Mouse (Mus musculus): ENCODE results near the gene Dtx4. TPM values are rescaled to one million over a fixed set of nuclear protein-coding genes. Genes with fewer than 3 reads are reported as not detected.

Gene Dtx4
- total RNA-seq, 2 experiments from 2014 or later = 47.3 to 48.3 TPM

DNA sequence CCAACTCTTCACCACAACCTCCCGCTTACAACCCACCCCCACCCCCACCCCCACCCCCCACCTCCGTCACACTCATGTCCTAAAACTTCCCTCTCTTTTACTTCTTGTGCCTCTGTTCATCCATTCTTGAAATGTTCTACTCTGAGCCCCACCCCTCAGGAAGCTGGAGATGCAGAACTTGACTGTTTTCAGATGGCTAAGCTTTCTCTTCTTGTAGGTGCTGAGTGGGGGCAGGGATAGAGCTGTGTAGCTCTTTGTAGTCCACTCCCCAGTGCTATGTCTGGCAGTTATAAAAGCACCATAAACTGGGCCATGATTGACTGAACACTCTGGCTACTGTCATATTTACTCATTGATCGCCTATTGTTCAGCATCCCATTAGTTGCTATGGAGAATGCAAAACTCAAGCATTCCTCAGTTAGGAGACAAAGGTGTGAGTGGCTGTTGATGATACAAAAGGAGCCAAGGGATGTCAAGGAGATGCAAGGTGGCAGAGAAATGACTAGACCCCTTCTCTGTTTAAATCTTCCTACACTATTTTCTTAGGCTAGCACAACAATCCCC, 6.2 kb downstream of the Dtx4 start:
- ATAC-seq (replicated peaks; ENCODE audit: poor library complexity, severe bottlenecking) = 0 out of 2 replicates have a peak, but pooled peaks have one; percentile 4

DNA sequence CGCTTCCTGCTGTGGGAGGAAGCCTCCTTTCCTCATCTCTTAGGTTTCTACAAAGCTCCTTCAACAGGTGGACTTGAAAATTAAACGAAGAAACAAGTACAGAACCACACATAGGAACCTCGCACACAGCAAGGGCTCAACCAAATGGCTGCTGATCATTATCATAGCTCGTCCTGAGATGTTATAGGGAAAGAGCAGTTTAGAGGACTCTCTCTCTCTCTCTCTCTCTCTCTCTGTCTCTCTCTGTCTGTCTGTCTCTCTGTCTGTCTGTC, 7.1 kb downstream of the Dtx4 start:
- ATAC-seq (replicated peaks; ENCODE audit: poor library complexity, severe bottlenecking) = no peak

DNA sequence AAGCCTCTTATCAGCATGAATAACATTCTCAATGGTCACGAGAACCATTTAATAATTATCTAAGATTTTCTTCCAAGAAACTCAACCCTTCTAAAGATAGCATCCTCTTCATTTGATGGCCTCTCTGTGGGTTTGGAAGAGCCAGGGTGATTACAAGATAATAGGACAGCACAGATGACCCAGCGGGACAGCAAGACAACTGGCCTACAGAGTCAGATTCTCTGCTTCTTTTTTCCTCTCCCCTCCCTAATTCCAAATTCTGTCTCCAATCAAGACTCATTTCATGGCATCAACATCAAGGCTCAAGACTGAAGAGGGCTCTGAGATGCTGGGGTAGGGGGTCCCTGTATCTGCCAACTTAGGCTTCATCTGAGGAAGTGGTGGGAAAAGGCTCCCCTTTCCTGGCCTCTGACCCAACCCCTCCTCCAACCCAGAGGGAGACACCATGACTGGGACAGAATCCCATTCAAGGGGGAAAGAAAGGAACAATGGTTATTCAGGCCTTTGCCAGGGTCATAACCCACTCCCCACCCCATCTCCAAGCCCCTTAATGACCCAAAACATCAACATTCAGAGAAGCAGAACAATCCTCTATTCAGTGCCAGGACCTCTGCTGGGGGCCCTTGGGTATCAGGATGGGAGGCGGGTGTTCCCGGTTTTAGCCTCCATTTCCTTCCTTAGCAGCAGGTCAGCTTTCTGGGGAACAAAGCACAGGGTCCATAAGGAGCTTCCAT, 7.6 kb downstream of the Dtx4 start:
- ATAC-seq (replicated peaks; ENCODE audit: poor library complexity, severe bottlenecking) = no peak

DNA sequence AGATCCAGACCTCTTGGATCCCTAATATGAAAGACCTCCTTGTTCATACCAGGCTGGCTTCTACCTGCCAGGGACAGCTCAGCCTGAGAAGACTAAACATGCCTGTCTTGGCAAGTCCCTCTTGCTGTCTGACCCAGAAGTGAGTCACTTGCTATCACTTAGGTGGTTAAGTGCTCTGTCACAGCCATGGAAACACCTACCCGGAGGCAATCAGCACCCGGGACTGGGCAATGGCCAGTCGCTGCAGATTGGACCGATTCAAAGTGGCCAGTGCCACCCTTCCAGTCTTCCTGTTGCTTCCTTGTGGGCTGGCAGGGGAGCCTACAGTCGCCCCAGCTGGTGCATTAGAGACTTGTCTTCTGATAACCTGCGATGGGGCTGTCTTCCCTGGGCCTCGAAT, 9.6 kb downstream of the Dtx4 start:
- ATAC-seq (replicated peaks; ENCODE audit: poor library complexity, severe bottlenecking) = no peak

DNA sequence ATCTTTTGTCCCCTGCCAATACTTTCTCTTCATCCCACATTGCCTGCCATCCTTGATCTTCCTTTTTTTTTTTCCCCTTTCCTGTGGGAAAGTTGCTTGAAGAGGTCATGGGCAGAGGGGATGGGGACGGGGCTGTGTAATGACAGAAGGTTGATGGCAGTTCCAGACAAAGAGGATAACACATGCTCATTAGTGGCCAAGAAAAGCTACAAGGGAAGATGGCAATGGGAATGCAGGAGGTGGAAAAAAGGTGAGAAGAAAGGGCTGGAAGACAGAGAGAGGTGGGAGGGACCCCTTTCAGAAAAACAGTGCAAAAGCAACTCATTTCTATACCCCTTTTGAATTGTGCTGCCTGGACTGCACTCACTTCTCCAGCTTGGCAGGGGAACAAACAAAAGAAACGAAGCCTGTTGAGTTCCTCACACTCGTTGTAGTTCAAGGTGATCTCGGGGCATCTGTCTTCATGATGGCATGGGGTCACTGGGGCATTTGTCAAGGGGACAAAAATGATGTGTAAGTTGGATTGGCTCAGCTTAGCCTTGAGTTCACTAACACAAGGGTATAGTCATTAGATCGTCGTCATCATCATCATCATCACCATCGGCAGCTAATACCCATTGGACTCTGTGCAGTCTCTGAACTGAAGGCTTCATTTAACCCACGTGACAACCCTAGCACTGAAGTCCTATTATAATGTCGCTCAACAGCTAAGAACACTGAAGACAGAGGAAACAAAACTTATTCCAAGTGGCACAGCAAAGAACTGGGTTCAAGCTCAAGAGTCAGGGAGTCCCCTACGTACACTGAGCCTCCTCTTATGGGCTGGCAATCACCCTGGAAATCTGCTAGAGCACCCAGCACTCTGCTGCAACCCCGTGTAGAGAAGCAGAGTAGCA, 11.3 kb downstream of the Dtx4 start:
- no peak for ATAC-seq (replicated peaks; ENCODE audit: poor library complexity, severe bottlenecking)

DNA sequence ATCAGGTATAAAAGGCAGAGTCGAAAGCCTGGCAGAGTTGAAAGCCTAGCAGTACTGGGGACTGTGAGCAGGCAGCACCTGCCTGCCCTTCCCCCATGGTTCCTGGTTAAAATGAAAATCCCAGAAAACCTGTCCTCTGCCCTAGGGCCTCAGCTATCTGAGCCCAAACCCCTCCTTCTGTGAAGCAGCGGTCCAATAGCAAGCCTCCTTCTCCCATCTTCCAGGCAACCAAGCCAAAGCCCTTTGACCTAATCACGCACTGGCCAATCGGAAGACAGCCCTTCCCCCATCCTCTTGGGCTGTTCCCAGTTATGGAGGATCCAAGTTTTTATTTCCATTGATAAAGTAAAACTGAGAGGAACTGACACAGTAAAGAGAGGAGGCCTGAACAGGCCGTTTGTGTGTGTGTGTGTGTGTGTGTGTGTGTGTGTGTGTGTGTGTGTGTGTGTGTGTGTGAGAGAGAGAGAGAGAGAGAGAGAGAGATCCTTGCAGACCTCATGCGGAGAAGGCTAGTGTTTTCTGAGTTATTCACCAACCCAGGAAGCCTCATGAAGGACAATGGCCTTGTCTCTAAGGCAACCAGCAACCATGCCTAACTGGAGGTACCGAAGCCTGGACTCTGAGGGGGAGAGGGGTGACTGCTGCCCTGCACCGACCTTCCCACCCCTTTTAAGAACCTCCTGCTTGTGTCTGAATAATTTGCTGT, 12.1 kb downstream of the Dtx4 start:
- no peak for ATAC-seq (replicated peaks; ENCODE audit: poor library complexity, severe bottlenecking)

DNA sequence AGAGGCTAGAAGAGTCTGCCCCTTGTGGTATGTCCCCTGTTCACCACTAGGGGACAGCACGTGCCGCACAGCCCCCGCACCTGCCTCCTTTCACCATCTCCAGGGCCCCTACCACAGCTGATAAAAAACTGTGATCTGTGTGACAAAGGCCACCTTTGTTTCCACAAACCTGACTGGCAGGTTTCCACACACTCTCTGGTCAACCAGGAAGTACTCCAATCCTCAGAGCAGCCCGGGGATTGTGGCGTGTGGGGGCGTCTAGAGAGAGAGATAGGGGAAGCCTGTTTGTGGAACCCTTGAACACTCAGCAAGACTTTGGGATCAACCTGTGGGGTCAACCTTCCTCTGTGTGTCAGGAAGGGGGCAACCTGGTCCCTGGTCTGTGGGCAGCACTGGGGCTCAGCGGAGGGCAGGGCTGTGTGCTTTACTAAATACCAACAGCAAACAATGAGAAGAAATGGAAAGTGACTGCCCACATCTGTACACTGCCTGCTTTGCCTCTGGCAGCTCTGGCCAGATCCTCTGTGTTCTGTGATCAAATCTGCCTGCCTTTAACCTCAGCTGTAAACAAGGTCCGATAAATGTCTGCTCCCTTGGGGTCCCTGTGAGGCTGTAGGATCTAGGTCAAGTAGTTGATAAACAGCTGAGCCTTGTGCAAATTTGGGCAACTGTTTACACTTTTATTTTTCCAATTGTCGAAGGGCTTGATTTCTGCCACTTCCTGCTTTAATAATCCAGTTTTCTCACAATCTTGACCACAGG, 12.9 kb downstream of the Dtx4 start:
- ATAC-seq (replicated peaks; ENCODE audit: poor library complexity, severe bottlenecking) = peak; percentile 69

DNA sequence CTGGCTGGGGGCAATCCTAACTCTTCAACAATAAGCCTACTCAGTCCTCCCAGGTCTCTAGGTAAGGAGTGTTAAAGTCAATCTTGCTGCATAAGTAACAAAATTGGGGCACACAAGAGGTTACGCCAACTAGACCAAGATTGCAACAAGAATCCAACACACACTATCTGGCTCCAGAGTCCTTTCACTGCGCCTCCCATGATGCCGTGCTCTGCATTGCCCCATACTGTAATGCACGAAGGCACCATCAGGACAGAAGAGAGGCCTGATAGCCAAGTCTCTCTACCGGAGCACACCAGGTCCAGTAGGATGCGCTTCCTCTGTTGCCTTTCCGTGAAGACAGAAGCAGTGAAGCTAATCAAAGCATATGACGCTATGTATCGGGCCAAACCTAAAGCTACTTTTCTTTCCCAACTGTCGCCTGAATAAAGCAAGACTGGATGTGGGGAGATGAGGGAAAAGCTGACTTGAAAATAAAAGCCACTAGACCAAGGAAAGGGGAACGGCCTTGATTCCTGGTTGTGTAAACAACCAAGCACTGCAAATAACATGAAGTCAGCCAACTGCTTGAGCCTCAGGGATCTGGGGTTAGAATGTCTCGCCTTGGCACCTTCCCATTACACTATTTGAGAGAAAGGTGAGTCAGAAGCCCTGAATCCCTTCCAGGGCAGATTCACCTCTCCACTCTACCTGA, 13.6 kb downstream of the Dtx4 start:
- peak; percentile 28 for ATAC-seq (replicated peaks; ENCODE audit: poor library complexity, severe bottlenecking)

DNA sequence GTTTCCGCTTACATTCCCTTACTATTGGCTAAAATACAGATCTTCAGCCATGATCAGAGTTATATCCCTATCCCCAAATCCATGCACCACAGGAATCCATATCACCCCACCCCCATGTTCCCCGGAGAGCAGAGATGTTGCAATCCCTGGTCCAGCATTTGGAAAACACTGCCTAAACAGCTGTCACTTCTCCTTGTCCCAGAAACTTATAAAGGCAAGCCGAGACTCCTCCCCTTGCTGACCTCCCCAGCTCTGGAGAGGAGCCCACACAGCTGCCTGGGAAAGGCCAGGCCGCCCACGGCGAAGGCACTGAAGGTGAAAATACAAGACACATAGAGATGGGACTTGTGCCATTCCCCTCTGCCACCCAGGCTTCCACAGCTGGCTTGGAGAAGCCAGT, 14.4 kb downstream of the Dtx4 start:
- no peak for ATAC-seq (replicated peaks; ENCODE audit: poor library complexity, severe bottlenecking)

DNA sequence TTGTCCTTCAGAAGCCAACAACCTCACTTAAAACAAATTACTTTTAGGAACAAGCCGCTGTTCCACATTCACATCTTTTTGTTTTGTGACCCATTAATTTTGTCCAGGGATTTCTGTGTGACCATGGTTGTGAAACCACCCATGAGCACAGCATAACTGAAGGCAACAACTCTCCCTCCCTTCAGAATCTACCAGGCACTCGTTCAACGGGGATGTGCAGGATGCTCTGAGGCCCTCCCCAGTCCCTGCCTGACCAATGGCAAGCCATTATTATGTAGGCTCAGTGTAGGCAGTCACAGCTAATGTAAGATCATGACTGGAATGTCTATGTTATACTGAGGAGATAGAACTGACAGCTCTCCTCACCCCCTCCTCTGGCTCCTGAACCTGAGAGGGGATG, 15.6 kb downstream of the Dtx4 start:
- ATAC-seq (replicated peaks; ENCODE audit: poor library complexity, severe bottlenecking) = no peak

DNA sequence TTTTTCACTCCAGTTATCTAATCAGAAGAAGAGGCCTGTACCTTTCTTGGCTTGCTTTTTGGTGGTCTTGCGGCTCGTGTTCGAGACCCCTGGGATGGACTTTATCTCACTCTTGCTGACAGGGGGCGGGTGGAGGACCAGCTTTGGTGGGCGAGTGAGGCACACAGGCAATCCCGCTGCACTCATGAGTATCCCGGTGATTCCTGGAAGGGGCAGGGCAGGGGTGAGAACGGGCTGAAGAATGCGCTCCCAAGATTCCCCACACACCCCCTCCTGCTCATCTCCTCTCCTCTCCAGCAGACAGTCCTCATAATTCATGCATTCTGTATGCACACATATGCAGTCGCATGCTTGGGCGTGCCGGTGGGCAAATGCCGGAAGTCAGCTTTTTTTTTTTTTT, 16.0 kb downstream of the Dtx4 start:
- ATAC-seq (replicated peaks; ENCODE audit: poor library complexity, severe bottlenecking) = no peak

DNA sequence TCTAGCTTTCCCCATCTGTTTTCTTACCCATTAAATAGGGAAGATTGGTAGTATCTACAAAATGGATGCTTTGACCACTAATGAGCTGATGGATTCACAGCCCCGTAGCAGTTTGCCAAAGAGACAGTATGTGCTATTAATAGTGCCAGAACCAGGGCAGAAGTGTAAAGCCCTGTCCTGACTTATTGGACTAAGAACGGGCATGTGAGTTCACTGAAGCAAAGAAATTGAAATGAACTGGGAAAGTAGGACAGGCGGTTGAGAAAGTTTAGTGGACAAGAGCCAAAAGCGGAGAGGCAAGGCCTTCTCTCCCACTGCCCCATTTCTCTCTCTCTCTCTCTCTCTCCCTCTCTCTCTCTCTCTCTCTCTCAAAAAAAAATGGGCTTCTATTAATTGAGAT, 17.0 kb downstream of the Dtx4 start:
- ATAC-seq (replicated peaks; ENCODE audit: poor library complexity, severe bottlenecking) = no peak

DNA sequence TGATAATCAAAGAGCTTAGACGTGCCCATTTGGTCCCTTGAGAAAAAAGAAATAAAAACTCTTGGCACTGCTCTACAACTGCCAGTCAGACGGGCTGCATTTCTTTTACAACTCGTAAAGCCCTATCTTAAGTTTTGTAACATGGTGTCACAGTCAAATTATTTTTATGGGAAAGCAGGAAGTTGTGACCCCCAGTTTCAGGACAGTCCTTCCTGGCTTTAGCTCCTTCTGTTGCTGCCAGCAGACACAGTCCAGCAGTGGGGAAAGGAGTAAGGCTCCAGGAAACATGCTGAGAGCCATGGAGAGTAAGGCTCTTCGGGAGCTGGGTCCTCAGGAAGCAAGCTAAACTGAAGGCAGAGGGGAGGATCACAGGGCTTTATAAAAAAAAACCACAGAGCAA, 17.5 kb downstream of the Dtx4 start:
- 0 out of 2 replicates have a peak, but pooled peaks have one; percentile 5 for ATAC-seq (replicated peaks; ENCODE audit: poor library complexity, severe bottlenecking)

DNA sequence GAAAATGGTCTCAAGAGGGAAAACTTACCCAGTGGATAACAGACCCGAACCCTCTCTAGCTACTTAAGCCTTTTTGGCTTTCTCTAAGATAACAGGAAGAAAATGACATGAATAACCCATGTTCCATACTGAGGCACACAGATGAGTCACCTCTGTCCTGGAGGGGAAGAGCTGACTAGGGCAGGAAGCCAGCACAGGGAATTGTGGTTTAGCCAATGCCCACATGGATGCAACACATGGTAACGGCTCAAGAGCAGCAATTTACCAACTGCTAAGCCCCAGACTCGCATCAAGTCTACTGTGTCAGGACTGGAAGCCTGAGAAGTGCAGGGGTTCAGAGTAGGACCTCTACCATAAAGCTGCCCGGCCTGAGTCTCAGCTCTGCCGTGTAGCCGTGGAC, 22.9 kb downstream of the Dtx4 start:
- ATAC-seq (replicated peaks; ENCODE audit: poor library complexity, severe bottlenecking) = peak; percentile 90

DNA sequence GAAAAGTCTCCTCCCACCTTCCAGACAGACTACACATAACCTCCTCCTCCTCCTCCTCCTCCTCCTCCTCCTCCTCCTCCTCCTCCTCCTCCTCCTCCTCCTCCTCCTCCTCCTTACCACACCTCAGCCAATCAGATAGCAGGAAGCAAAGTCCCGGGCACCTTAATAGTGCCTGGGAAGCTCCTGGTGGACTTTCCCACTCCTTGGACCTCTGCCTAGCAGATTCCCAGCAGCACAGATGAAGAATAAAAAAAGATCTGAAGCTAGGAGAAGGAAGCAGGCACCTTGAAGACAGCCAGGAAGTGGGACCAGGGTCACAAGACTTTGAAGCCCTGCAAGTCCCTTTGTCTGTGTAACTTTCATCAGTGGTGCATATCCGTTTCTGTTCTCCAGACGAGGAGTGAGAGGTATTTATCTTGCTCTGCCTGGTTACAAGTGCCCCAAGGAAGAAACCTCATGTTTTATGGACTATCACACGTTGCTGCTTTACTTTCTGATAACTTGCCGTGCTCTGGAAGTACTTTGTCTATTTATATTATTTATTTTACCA, 24.5 kb downstream of the Dtx4 start:
- ATAC-seq (replicated peaks; ENCODE audit: poor library complexity, severe bottlenecking) = no peak

DNA sequence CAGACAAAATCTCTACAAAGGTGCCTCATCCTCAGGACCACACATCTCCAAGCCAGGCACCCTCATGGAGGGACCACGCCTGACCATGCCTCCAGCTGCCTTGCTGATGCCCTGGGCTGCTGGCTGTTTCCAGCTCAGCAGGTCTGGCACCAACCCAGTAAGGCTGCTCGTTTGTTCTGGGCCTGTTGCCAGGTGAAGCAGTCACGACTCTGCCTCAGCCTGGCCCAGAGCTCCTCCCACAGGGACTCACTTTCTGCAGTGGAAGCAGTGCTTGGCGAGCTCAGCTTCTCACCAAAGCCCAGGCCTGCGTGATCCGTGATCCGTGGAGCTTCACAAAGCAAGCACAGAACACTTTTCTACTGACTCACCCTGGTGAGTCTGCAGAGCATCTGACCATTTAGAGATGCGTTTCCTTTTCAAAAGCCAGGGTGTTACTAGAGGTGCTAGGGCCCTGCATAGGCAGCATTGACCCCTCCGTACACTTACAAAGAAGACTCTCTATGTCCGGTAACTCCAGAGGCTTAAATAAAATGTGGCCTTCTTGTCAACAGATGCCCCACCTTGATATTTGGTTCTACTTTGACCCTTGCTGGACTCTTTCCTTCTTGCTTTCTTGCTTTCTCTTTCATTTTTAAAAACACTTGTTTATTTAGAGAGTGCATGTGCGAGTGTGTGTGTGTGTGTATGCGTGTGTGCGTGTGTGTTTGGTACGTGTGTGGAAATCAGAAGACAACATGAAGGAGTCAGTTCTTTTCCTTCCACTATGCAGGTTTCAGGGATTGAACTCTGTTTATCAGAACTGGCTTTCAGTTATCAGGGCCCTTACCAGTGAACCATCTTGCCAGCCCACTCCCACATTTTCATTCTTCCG, 25.6 kb downstream of the Dtx4 start:
- ATAC-seq (replicated peaks; ENCODE audit: poor library complexity, severe bottlenecking) = peak; percentile 47

DNA sequence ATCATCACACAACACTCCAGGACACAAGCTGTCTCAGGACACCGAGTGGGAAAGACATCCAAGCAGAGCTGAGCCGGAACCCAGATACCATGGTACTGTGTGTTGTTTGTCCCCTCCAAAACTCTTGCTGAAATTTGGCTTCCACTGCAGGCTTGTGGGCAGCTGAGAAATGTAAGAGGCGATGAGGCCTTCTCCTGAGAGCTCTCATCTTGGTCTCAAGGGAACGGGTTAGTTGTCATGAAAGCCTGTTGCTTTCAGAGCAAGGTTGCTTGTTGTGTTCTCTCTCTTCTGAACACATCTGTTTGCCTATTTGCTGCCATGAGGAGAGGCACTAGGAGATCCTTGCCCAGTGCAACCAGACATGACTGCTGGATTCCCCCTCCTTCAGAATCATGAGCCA, 27.3 kb downstream of the Dtx4 start:
- ATAC-seq (replicated peaks; ENCODE audit: poor library complexity, severe bottlenecking) = no peak

DNA sequence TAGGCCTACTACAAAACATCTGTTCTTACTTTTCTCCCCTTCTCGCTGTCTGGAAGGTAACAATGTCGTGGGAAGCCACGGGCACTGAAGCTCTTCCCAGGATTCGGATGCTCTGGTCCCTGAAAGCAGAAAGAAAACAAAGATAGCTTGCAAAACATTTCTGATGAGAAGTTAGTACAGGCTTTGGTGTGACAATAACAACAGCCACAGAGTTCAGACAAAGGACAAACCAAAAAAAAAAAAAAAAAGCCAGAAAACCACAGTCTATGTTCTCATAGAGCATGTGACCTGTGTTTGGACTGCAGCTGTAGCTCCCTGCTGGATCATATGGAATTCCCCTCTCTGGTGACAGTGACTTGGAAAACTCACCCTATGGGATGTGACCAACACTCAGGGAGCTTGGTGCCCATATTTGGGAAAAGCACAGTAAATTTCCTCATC, 28.0 kb downstream of the Dtx4 start:
- ATAC-seq (replicated peaks; ENCODE audit: poor library complexity, severe bottlenecking) = peak; percentile 29

Measured in granulocyte monocyte progenitor cell, adult 5-6 weeks (primary cell).